Mouse (Mus musculus) mouse embryonic stem cell (cell line): ENCODE data around the gene Trim69.
"Not testable (repeated sequence)": the region's sequence is repeated elsewhere in the genome, so short reads cannot be mapped to it uniquely, and the experiment has no call there.

Experiments
- in situ Hi-C, 2 experiments: fragments of 300-500 bp; cut with MboI; formaldehyde crosslinking; loops; 1 replicate in 1 of 2; 3 replicates in 1 of 2; pipeline ENCODE4 v1.14.3; 2019 to 2020; ENCODE audit warnings: low sequenced_read_pairs in 2 of 2, low pct_unique_long_range_greater_than_20kb in 1 of 2, mixed read lengths in 1 of 2; ENCODE audit not compliant: unreplicated experiment in 1 of 2

Gene Trim69

GRCm38 (mm10) chr2:122186106-122186505 lies 25.6 kb downstream of the Trim69 start, which contains the start of the genes Patl2 and Terb2:
Gene Patl2 (minus strand): TSS chr2:122186189.
Gene Terb2 (plus strand): TSS chr2:122186272.
- in situ Hi-C loops = no loop called here

GRCm38 (mm10) chr2:122186751-122187150 lies 26.3 kb downstream of the Trim69 start:
- in situ Hi-C loops = no loop called here

GRCm38 (mm10) chr2:122191849-122192248 lies 31.3 kb downstream of the Trim69 start:
- in situ Hi-C loops = no loop called here

- in situ Hi-C loops = no loop called here
These were observed 34.0 kb downstream of the Trim69 start for GRCm38 (mm10) chr2:122194509-122194929.

GRCm38 (mm10) chr2:122201501-122201900 lies 41.0 kb downstream of the Trim69 start:
- in situ Hi-C loops = no loop called here

GRCm38 (mm10) chr2:122206440-122207107 lies 46.1 kb downstream of the Trim69 start:
- in situ Hi-C loops = no loop called here

GRCm38 (mm10) chr2:122210534-122211228 lies 50.2 kb downstream of the Trim69 start:
- in situ Hi-C loops = no loop called here

- in situ Hi-C loops = not testable (repeated sequence)
These were observed 56.6 kb downstream of the Trim69 start for GRCm38 (mm10) chr2:122217075-122217474.

- in situ Hi-C loops = no loop called here
These were observed 57.7 kb downstream of the Trim69 start for GRCm38 (mm10) chr2:122218234-122218633.

- in situ Hi-C loops = no loop called here
These were observed 60.9 kb downstream of the Trim69 start for GRCm38 (mm10) chr2:122221378-122221777.

- in situ Hi-C loops = no loop called here
These were observed 61.3 kb downstream of the Trim69 start for GRCm38 (mm10) chr2:122221798-122222197.

GRCm38 (mm10) chr2:122222272-122222671 lies 61.8 kb downstream of the Trim69 start:
- in situ Hi-C loops = no loop called here

GRCm38 (mm10) chr2:122223654-122224053 lies 63.2 kb downstream of the Trim69 start:
- in situ Hi-C loops = no loop called here
